Mouse (Mus musculus): ENCODE data around the gene Slc6a16. TPM values are rescaled to one million over a fixed set of nuclear protein-coding genes. Genes with fewer than 3 reads are reported as not detected.
"Not testable (repeated sequence)": the region's sequence is repeated elsewhere in the genome, so short reads cannot be mapped to it uniquely, and the experiment has no call there.

Gene Slc6a16
- total RNA-seq, 2 experiments from 2014 or later, result 1.9 to 2.4 TPM

DNA sequence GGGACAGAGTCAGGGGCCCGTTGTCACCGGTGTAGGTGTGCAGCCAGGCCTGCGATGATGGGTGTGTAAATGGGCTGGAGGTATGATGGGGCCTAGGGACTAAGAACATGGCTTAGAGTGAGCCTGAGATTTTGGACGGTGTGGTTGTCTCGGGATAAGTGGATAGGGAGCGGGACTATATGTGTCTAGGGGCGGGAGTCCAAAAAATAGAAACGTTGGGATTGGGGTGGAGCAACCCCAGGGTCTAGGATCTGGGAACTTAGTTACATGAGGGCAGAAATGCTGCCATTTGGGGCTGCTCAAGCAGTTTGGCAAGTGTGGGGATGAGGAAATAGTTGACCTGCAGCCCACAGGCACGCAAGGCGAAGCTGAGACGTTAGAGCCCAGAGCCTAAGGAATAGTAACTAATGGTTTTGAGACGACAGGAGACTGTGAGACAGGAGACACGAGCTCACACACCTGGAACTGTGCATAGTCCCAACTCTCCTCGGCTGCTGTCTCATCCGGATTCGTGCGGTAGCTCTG lies 5.2 kb upstream of the Slc6a16 start:
- no peak for TF ChIP-seq CTCF (IDR thresholded peaks at IDR 0.05)
- peak overlapping the region; percentile 47 for H3K27ac ChIP-seq

DNA sequence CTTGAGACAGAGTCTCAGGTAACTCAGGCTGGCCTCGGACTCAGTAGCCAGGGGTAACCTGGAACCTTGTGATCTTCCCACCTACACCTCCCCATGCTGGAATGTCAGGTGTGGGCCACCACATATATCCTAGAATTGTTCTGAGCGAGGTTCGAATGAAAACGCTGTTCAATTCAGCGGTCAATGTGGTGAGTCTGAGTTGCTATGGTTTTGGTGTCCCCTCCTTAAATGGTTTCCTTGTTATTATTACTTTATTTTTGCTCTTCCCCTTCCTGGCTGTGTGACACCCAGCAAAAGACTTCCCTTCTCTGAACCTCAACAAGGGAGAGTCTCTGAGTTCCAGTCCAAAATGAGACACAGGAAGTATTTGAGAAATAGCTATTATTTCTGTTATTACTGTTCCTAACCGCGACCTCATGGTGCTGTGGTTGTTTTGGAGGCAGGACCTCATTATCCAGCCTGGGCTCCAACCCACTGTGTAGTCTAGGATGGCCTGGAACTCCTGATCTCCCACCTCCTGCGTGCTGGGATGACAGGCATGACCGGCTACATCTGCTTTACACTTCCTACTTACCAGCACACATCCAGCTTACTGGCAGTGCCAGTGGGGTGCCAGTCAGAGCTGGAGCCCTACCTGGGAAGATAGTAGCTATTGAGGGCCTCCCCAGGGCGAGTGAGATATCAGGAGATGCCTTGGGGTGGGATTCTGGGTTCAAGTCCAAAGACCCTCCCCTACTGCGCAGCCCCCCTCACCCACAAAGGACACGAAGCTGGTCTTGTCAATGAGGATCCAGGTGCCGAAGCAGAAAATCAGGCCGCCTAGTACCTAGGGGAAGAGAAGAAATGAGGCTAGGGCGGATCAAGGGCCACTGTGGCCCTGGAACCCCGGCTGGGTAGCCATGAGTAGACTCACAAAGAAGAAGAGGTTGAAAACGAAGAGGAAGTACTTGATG lies 2.9 kb upstream of the Slc6a16 start:
- no peak for DNase-seq (ENCODE audit: extremely low spot score in 1 of 2, low spot score in 2 of 2)

More for the DNA sequence above, 5.2 kb upstream of the Slc6a16 start:
- intact Hi-C loops (cut with DNase I), result no loop called here
- no peak overlapping the region for H3K4me3 ChIP-seq
- no peak for DNase-seq (ENCODE audit: extremely low spot score in 1 of 2, low spot score in 2 of 2)

DNA sequence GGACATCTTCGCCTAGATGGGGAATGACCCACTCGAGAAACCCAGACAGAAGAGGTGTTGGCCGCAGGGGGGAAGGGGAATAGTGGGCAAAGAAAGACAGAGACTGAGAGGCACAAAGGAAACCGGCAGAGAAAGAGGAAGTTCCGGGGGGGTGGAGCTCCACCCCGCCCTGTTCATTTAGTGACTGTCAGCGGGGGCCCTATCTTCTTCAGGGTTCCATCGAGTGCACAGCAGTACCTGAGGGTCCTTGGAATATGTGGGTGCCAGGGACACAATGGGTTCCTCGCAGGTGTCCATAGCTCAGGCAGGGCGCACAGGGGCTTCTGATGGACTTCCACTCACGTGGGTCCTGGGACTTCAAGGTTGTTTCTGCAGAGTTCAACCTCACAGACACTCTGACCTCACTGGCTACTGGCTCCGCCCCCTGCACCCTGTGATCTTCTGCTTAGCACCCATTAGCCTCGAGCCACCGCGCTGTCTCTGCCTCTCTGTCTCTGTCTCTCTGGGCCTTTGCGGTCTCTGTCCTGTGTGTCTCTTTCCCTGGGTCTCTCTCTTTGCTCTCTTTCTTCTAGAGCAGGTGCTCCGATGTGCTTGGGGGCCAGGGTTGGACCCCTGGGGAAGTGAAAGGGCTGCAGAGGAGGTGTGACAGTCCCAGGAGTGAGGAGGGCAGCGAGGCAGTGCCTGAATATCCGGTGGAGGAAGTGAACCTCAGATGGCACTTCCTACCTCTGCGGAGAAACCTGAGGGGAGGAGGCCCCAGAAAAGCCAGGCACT lies 2.0 kb upstream of the Slc6a16 start, which contains the start of gene Cd37:
Cd37 (minus strand) TSS at position 393 of the 774 bp plus-strand sequence.
- intact Hi-C loops (cut with DNase I), result no loop called here
- Histone ChIP-seq H3K27ac (no peak within 1 kb of the TSS), H3K4me3 (no peak within 1 kb of the TSS)
- no peak for DNase-seq (ENCODE audit: extremely low spot score in 1 of 2, low spot score in 2 of 2)
- TF ChIP-seq CTCF (IDR thresholded peaks at IDR 0.05), result no peak

More for the DNA sequence above, 2.9 kb upstream of the Slc6a16 start:
- TF ChIP-seq CTCF (IDR thresholded peaks at IDR 0.05), result no peak
- no peak overlapping the region for H3K27ac ChIP-seq
- intact Hi-C loops (cut with DNase I), result no loop called here
- H3K4me3 ChIP-seq, result no peak overlapping the region

DNA sequence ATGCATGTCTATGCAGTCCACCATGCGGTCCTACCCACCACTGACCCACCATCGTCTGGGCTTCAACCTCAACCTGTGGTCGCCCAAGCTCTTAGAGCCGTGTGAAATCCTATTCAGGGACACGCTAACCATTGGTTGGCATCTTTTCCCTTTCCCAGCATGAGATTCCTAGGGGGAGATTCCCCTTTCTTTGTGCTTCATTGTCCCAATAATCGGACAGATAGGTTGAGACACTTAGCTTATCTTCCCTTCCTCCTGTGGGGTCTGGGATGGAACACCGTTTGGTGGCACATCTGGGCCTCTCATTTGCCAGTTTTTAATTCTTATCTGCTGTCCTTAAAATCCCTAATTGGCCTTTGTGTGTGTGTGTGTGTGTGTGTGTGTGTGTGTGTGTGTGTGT lies 776 bp upstream of the Slc6a16 start:
- no peak for TF ChIP-seq CTCF (IDR thresholded peaks at IDR 0.05)
- intact Hi-C loops (cut with DNase I), result no loop called here
- DNase-seq (ENCODE audit: extremely low spot score in 1 of 2, low spot score in 2 of 2), result no peak
- Histone ChIP-seq H3K4me3 (no peak overlapping the region), H3K27ac (no peak overlapping the region)

DNA sequence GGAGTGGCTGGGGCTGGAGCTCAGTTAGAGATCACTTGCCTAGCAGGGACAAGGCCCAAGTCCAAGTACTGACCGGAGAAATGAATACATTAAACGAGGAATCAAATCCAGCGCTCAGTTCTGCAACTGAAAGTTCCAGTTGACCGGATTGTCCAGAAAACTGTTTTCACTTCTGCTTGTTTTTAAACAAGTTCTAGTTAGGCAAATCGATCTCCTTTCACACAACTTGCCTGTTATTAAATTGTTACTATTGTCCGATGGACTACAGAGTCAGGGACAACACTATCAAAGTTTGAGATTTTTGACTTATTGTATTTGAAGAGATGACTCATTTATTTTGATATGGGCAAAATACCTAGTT lies 484 bp downstream of the Slc6a16 start:
- intact Hi-C loops (cut with DNase I), result no loop called here
- DNase-seq (ENCODE audit: extremely low spot score in 1 of 2, low spot score in 2 of 2), result no peak
- peak overlapping the region; percentile 41 for H3K4me3 ChIP-seq
- H3K27ac ChIP-seq, result no peak overlapping the region
- no peak for TF ChIP-seq CTCF (IDR thresholded peaks at IDR 0.05)

DNA sequence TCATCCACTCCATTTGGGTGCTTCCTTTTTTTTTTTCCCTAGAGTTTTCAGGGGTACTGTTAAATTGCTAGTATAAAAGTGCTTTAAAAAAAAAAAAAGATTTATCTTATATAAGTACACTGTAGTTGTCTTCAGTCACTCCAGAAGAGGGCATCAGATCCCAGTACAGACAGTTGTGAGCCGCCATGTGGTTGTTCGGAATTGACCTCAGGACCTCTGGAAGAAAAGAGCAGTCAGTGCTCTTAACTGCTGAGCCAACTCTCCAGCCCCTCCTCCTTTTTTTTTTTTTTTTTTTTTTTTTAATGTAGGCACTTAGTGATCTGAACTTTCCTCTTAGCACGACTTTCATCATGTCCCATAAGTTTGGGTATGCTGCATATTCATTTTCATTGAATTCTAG lies 6.8 kb downstream of the Slc6a16 start:
- no peak overlapping the region for H3K27ac ChIP-seq
- intact Hi-C loops (cut with DNase I), result no loop called here
- DNase-seq (ENCODE audit: extremely low spot score in 1 of 2, low spot score in 2 of 2), result no peak
- peak; percentile 14; the same call in 1 of the 2 replicates for TF ChIP-seq CTCF (IDR thresholded peaks at IDR 0.05)
- no peak overlapping the region for H3K4me3 ChIP-seq

DNA sequence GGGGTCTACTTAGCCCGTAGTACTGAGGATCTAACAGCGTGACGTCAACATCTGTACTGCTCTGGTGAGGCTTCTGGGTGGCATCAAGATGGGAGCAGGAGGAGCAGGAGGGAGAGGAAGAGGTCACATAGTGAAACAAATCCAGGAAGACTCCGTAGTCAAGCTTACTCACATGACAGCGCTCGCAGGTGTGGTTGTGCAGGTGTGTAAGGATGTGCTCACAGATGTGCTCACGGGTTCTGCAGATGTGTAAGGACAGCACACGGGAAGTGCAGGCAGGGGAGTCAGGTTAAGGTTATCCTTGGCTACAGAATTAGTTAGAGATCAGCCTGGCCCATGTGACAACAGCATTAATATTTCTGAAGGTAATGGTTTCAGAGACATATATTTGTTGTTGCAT lies 12.9 kb downstream of the Slc6a16 start:
- DNase-seq (ENCODE audit: extremely low spot score in 1 of 2, low spot score in 2 of 2), result no peak
- intact Hi-C loops (cut with DNase I), result no loop called here
- Histone ChIP-seq H3K27ac (no peak overlapping the region), H3K4me3 (no peak overlapping the region)
- TF ChIP-seq CTCF (IDR thresholded peaks at IDR 0.05), result no peak

DNA sequence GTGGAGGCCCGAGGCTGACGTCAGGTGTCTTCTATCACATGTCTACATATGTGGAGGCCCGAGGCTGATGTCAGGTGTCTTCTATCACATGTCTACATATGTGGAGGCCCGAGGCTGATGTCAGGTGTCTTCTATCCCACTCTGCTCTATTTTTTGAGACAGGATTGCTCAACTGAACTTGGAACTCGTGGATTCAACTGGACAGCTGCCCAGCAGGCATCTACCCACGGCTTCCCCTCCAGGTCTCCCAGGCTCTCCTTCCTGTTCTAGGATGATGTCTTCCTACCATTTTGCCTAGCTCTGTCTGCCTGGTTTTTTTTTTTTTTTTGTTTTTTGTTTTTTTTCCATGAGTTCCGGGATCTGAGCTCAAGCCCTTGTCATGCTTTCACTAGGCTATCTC lies 14.9 kb downstream of the Slc6a16 start:
- H3K4me3 ChIP-seq, H3K27ac ChIP-seq: not testable (repeated sequence)
- intact Hi-C loops (cut with DNase I), result loop anchor here (2.0 kb wide), 1 partner anchor 87 kb away; no protein-coding TSS in a partner anchor
- DNase-seq (ENCODE audit: extremely low spot score in 1 of 2, low spot score in 2 of 2), result peak in 1 of 2 experiments; percentile 24

DNA sequence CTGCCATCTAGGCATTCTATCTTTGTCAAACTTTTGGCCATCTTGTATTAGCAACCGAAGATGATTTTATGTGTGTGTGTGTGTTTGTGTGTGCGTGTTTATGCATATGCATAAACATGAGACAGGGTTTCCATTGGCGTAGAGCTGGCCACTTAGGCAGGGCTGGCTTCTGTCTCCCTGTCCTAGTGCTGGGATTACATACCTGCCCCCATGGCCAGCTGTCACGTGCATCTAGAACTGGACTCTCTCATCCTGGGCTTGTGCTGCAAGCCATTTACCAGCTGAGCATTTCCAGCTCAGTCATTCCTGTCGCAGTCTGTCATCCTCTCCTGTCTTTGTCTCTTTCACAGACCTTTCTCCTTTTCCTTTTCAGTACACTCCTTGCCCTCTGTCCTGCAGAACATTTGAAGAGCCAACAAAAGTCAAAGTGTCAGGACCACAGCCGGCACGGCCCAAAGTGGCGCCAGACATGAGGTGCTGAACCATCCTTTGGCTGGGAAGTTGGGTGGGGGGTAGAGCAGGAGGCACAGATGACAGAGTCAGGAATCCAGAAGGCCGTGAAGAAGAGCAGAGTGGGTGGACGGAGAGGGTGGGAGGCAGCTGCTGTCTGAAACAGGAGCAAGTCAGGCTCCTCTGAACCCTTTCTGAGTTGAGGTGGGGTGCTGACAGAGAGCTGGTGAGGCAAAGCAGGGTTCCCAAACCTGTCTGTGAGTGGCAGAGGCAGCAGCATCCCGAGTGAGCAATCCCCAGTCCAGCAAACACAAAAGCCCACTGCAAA lies 16.4 kb downstream of the Slc6a16 start:
- intact Hi-C loops (cut with DNase I), result loop anchor here (2.0 kb wide), 1 partner anchor 88 kb away; no protein-coding TSS in a partner anchor
- Histone ChIP-seq H3K4me3 (no peak overlapping the region), H3K27ac (peak overlapping the region; percentile 60)
- peak; percentile 44 to 52 for DNase-seq (ENCODE audit: extremely low spot score in 1 of 2, low spot score in 2 of 2)
- TF ChIP-seq CTCF (IDR thresholded peaks at IDR 0.05), result no peak

DNA sequence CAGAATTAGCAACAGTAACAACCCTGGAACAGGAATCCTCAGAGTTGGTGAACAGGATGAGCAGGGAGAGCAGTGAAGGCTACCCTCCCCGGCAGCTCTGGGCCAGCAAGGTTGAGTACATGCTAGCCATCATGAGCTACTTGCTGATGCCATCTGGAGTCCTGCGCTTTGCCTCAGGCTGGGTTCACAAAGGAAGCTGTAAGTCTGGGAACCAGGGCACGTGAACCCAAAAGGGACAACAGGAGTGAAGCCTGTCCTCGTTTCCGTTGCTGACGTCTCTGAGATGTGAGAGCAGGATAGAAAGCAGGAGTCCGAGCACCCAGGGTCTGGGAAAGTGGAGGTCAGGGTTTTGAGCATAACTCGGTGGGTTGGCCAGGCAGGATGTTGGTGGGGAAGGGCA lies 18.4 kb downstream of the Slc6a16 start:
- H3K4me3 ChIP-seq, result no peak overlapping the region
- H3K27ac ChIP-seq, result no peak overlapping the region
- DNase-seq (ENCODE audit: extremely low spot score in 1 of 2, low spot score in 2 of 2), result no peak
- intact Hi-C loops (cut with DNase I), result no loop called here
- no peak for TF ChIP-seq CTCF (IDR thresholded peaks at IDR 0.05)

DNA sequence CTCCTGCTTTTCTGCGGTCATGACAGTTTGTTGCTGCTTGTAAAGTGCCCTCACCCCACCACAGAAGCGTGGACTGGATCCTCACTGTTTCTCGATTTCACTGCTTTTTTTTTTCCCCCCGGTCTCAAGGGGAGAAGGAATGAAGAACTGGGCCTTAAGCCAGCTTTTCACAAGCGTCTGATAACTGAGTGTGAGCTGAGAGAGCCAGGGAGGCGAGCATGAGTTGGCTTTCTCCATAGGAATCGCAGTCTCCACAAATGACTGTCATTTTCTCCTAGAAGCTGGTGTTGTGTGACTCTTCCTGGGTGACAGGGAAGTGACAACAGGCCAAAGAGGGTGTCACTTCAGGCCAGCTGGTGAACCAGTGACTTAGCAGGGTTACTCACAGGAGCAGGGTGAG lies 21.4 kb downstream of the Slc6a16 start:
- H3K27ac ChIP-seq, result peak overlapping the region; percentile 51; the same call in 1 of the 2 replicates
- intact Hi-C loops (cut with DNase I), result no loop called here
- DNase-seq (ENCODE audit: extremely low spot score in 1 of 2, low spot score in 2 of 2), result no peak
- no peak for TF ChIP-seq CTCF (IDR thresholded peaks at IDR 0.05)
- no peak overlapping the region for H3K4me3 ChIP-seq
